Mouse (Mus musculus) WW6 (cell line): Measurements from ENCODE around the gene Gm45753.
"Not testable (repeated sequence)": the region's sequence is repeated elsewhere in the genome, so short reads cannot be mapped to it uniquely, and the experiment has no call there.

ENCODE experiments used
- DNase-seq: peaks from one replicate; pipeline ENCODE4 v3.0.0-alpha.2; 2013; ENCODE audit warnings: low read depth, low spot score

The Gm45753 gene

GRCm38 (mm10) chr8:45308366-45308765 lies at the start of gene Gm45753:
Gm45753 (minus strand) TSS chr8:45308466.
- no peak for DNase-seq

- DNase-seq: no peak
Measured at GRCm38 (mm10) chr8:45355809-45356208, 47.5 kb upstream of the Gm45753 start.

- DNase-seq: peak; percentile 70
Measured at GRCm38 (mm10) chr8:45345031-45345430, 36.8 kb upstream of the Gm45753 start.

- DNase-seq: no peak
Measured at GRCm38 (mm10) chr8:45344298-45344697, 36.0 kb upstream of the Gm45753 start.

GRCm38 (mm10) chr8:45341630-45342628 lies 33.7 kb upstream of the Gm45753 start:
- no peak for DNase-seq

GRCm38 (mm10) chr8:45333493-45333892 lies 25.2 kb upstream of the Gm45753 start:
- DNase-seq: no peak

- peak; percentile 70 for DNase-seq
Measured at GRCm38 (mm10) chr8:45332685-45333409, 24.6 kb upstream of the Gm45753 start, which contains the start of gene Cyp4v3. Cyp4v3 (minus strand) TSS chr8:45333216.

- no peak for DNase-seq
Measured at GRCm38 (mm10) chr8:45330856-45331255, 22.6 kb upstream of the Gm45753 start.

- no peak for DNase-seq
Measured at GRCm38 (mm10) chr8:45329206-45329980, 21.1 kb upstream of the Gm45753 start.

GRCm38 (mm10) chr8:45327076-45327475 lies 18.8 kb upstream of the Gm45753 start:
- DNase-seq: not testable (repeated sequence)

GRCm38 (mm10) chr8:45324151-45324550 lies 15.9 kb upstream of the Gm45753 start:
- DNase-seq: no peak

- DNase-seq: no peak
Measured at GRCm38 (mm10) chr8:45321365-45321764, 13.1 kb upstream of the Gm45753 start.

GRCm38 (mm10) chr8:45320930-45321329 lies 12.7 kb upstream of the Gm45753 start:
- no peak for DNase-seq

- no peak for DNase-seq
Measured at GRCm38 (mm10) chr8:45310967-45311366, 2.7 kb upstream of the Gm45753 start.

GRCm38 (mm10) chr8:45305479-45305878 lies 2.8 kb downstream of the Gm45753 start:
- DNase-seq: no peak

GRCm38 (mm10) chr8:45304354-45304753 lies 3.9 kb downstream of the Gm45753 start:
- no peak for DNase-seq

- DNase-seq: no peak
Measured at GRCm38 (mm10) chr8:45302390-45302789, 5.9 kb downstream of the Gm45753 start.

- no peak for DNase-seq
Measured at GRCm38 (mm10) chr8:45295276-45295675, 13.0 kb downstream of the Gm45753 start.

- DNase-seq: no peak
Measured at GRCm38 (mm10) chr8:45294687-45295086, 13.6 kb downstream of the Gm45753 start, which contains the start of gene Klkb1. Klkb1 (minus strand) TSS chr8:45294859.

GRCm38 (mm10) chr8:45291790-45292189 lies 16.5 kb downstream of the Gm45753 start:
- DNase-seq: no peak

- DNase-seq: no peak
Measured at GRCm38 (mm10) chr8:45281630-45282029, 26.6 kb downstream of the Gm45753 start.
